Mouse (Mus musculus) midbrain, embryonic 15.5 days (tissue): ENCODE measurements around the gene Gm38431. TPM values are rescaled to one million over a fixed set of nuclear protein-coding genes. Genes with fewer than 3 reads are reported as not detected.

Experiments used
- ATAC-seq: fragments of 200-750 bp; cut with Nextera tagmentation; replicated peaks from 2 replicates; pipeline ENCODE4 v1.8.0; 2017; ENCODE audit warnings: moderate TSS enrichment
- H3K27ac ChIP-seq: fragments of 300-500 bp; sonication (generic); 2 replicates; pipeline ENCODE4 v1.5.1; 2015; ENCODE audit warnings: mild to moderate bottlenecking, inconsistent platforms
- H3K27me3 ChIP-seq: fragments of 300-500 bp; sonication (generic); replicated peaks from 2 replicates; pipeline ENCODE4 v1.6.1; 2015; ENCODE audit warnings: inconsistent platforms
- H3K36me3 ChIP-seq: fragments of 300-500 bp; sonication (generic); replicated peaks from 2 replicates; pipeline ENCODE4 v1.6.1; 2015; ENCODE audit warnings: inconsistent platforms
- H3K4me1 ChIP-seq: fragments of 300-500 bp; sonication (generic); 2 replicates; pipeline ENCODE4 v1.6.1; 2015; ENCODE audit warnings: inconsistent platforms
- H3K4me2 ChIP-seq: fragments of 300-500 bp; sonication (generic); 2 replicates; pipeline ENCODE4 v1.6.1; 2015; ENCODE audit warnings: inconsistent platforms, mild to moderate bottlenecking, moderate library complexity
- H3K4me3 ChIP-seq: fragments of 300-500 bp; sonication (generic); 2 replicates; pipeline ENCODE4 v1.5.1; 2015; ENCODE audit warnings: mild to moderate bottlenecking, inconsistent platforms
- H3K9ac ChIP-seq: fragments of 300-500 bp; sonication (generic); 2 replicates; pipeline ENCODE4 v1.6.1; 2015; ENCODE audit warnings: mild to moderate bottlenecking, inconsistent platforms
- H3K9me3 ChIP-seq: fragments of 300-500 bp; sonication (generic); 2 replicates; pipeline ENCODE4 v1.6.1; 2016; ENCODE audit warnings: inconsistent platforms
- WGBS: fragments of 180-500 bp; shearing (Covaris S2); methylation state at CpG from one replicate; pipeline ENCODE4 v1.1.7; 2015; ENCODE audit warnings: mixed read lengths; 5-methylcytosine and 5-hydroxymethylcytosine counted together
- microRNA counts: library from miRNA; unstranded; fragments of <30 nt; microRNA quantifications from one replicate; lab custom pipeline; 2016
- microRNA-seq: library from miRNA; unstranded; fragments of <30 nt; microRNA quantifications from one replicate; pipeline ENCODE4, GENCODE M21; 2016
- polyA plus RNA-seq: library from polyadenylated mRNA; unstranded; fragments of >200 nt; fragmentation: Nextera tagmentation; extraction: Ambion mirVana; gene quantifications from 2 replicates; pipeline ENCODE4 v1.2.1, GENCODE M21; 2015

Gene Gm38431
- polyA plus RNA-seq, 1 experiment from 2014 or later: 2.2 TPM

DNA sequence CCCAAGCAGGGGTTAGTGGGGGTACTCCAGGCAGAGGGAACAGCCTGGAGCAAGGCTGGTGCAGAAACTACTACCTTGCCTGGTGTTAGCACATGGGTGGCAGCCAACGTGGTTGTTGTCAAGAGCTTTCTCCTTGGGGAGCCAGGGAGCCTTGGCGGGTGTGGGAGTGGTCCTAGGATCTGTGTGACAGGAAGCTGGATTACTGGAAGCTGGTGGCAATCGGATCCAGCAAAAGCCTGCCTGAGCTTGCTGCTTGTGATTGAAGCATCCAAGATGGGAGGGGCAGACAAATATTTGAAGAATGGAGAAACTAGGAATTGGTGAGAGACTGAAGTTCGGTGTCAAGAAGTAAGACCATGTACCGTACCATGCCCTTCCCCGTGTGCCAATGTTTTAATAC, 69.5 kb downstream of the Gm38431 start:
- Histone ChIP-seq H3K4me3 (no peak overlapping the region), H3K27ac (no peak overlapping the region), H3K9ac (no peak overlapping the region), H3K9me3 (no peaks in the 10 kb centered on the region), H3K4me2 (no peak overlapping the region), H3K27me3 (peaks cover 26% of the 10 kb centered on the region), H3K36me3 (no peaks in the 10 kb centered on the region), H3K4me1 (no peaks in the 10 kb centered on the region)
- 71% methylated on average over 6 of the region's 6 CpGs for WGBS
- ATAC-seq: no peak

DNA sequence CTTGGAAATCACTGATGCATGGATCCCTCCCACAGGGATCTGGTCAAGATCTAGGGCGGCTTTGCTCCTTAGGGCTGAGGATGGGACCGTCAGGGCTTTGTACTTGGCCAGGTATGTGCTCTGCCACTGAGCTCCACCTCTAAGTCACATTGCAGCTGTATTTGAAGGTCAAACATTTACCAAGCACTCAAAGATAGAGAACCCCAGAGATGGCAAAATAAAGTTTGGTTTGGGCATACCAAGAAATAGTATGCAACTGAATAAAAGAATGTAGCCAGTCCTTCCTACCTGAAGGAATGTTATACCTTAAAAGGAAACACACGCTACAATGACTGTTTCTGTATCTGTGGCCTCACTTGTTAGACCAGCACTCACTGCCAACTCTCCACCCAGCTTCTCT, 70.4 kb downstream of the Gm38431 start:
- no peak for ATAC-seq
- Histone ChIP-seq H3K27ac (no peak overlapping the region), H3K9ac (no peak overlapping the region), H3K4me3 (no peak overlapping the region), H3K4me1 (no peaks in the 10 kb centered on the region), H3K27me3 (peaks cover 34% of the 10 kb centered on the region), H3K36me3 (no peaks in the 10 kb centered on the region), H3K9me3 (no peaks in the 10 kb centered on the region), H3K4me2 (no peak overlapping the region)
- 78% methylated on average over 3 of the region's 3 CpGs for WGBS

DNA sequence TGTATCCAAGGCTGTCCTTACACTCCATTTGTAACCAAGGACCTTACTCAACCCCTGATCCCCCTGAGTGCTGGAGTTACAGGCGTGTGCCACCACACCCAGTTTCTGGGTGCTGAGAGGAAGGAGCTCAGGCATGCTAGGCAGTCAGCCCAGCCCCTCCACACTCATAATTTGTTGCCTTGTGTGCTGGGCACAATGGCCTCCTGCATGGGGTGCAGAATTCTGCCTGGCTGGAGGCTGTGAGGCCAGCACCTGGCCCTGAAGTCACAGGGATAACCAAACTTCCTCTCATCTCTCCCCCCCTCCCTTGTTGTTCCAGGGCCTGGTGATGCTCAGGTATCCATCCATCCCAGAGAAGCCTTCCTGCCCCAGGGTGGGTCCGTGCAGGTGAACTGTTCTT, 73.2 kb downstream of the Gm38431 start:
- Histone ChIP-seq H3K4me3 (no peak overlapping the region), H3K4me2 (no peak overlapping the region), H3K36me3 (no peaks in the 10 kb centered on the region), H3K9ac (no peak overlapping the region), H3K27ac (no peak overlapping the region), H3K4me1 (0 out of 2 replicates have a peak, but pooled peaks cover 2% of the 10 kb centered on the region), H3K27me3 (peaks cover 55% of the 10 kb centered on the region), H3K9me3 (no peaks in the 10 kb centered on the region)
- 78% methylated on average over 2 of the region's 2 CpGs for WGBS
- no peak for ATAC-seq

MicroRNAs encoded within 50 kb of the gene (microRNA counts, 519-probe panel; counts per million panel counts)
- 2,996 counts per million, percentile 67 among the panel's probes with 10 or more counts for microRNA mmu-miR-1900 (lab: Ali Mortazavi, UCI)

Small RNA genes within 50 kb of the gene (microRNA-seq; reads per million reads assigned to microRNA genes)
- gene Mir1900 (not detected), gene Mir7082 (1.7 reads per million)

Other genes starting within 250 kb of the Gm38431 start
- gene A230050P20Rik, start 223.4 kb downstream of the Gm38431 start, polyA plus RNA-seq: 6.8 and 7.3 TPM in 2 replicates
- gene Angptl6, start 212.3 kb downstream of the Gm38431 start, polyA plus RNA-seq: 15.3 and 16.8 TPM in 2 replicates
- gene Ppan, start 203.8 kb downstream of the Gm38431 start, polyA plus RNA-seq: 49.1 and 50.5 TPM in 2 replicates
- 245 and 249 TPM in 2 replicates for gene Eif3g, start 193.4 kb downstream of the Gm38431 start, polyA plus RNA-seq
- gene Dnmt1, start 132.1 kb downstream of the Gm38431 start, polyA plus RNA-seq: 73.4 and 78.1 TPM in 2 replicates
- gene S1pr2, start 115.2 kb downstream of the Gm38431 start, polyA plus RNA-seq: 11.3 and 11.7 TPM in 2 replicates
- gene Mrpl4, start 89.3 kb downstream of the Gm38431 start, polyA plus RNA-seq: 93.4 and 110 TPM in 2 replicates
- gene Icam1, start 76.0 kb downstream of the Gm38431 start, polyA plus RNA-seq: 3.3 and 3.9 TPM in 2 replicates
- gene Icam4, start 62.6 kb downstream of the Gm38431 start, polyA plus RNA-seq: 0.27 TPM in 2 replicates
- 1.8 TPM in 2 replicates for gene Icam5, start 59.9 kb downstream of the Gm38431 start, polyA plus RNA-seq
- 0.86 and 3.1 TPM in 2 replicates for gene Zglp1, start 24.9 kb downstream of the Gm38431 start, polyA plus RNA-seq
- 1.9 and 2.4 TPM in 2 replicates for gene Gm49373, start 18.9 kb downstream of the Gm38431 start, polyA plus RNA-seq
- gene Fdx1l, start 18.4 kb downstream of the Gm38431 start, polyA plus RNA-seq: 70.1 and 70.5 TPM in 2 replicates
- 35.0 and 36.1 TPM in 2 replicates for gene Raver1, start within 50 bp of the Gm38431 start, polyA plus RNA-seq
- gene Tyk2, start 39.2 kb upstream of the Gm38431 start, polyA plus RNA-seq: 12.5 TPM in 2 replicates
- 215 and 226 TPM in 2 replicates for gene Cdc37, start 58.0 kb upstream of the Gm38431 start, polyA plus RNA-seq
- 42.7 and 44.5 TPM in 2 replicates for gene Pde4a, start 73.7 kb upstream of the Gm38431 start, polyA plus RNA-seq
- gene Keap1, start 147.4 kb upstream of the Gm38431 start, polyA plus RNA-seq: 75.4 and 78.7 TPM in 2 replicates
- gene S1pr5, start 156.4 kb upstream of the Gm38431 start, polyA plus RNA-seq: 2.8 and 4.2 TPM in 2 replicates
- 54.7 and 55.7 TPM in 2 replicates for gene Atg4d, start 173.3 kb upstream of the Gm38431 start, polyA plus RNA-seq
- 17.1 and 20.8 TPM in 2 replicates for gene Kri1, start 196.0 kb upstream of the Gm38431 start, polyA plus RNA-seq
- gene Cdkn2d, start 199.4 kb upstream of the Gm38431 start, polyA plus RNA-seq: 87.3 and 92.1 TPM in 2 replicates
- gene Ap1m2, start 220.3 kb upstream of the Gm38431 start, polyA plus RNA-seq: 1.1 and 1.2 TPM in 2 replicates
- gene Slc44a2, start 228.7 kb upstream of the Gm38431 start, polyA plus RNA-seq: 63.3 and 70.0 TPM in 2 replicates